Mouse (Mus musculus) cerebellum, adult 9-10 months (tissue): ENCODE data around the gene Olfr243.
"Not testable (repeated sequence)": the region's sequence is repeated elsewhere in the genome, so short reads cannot be mapped to it uniquely, and the experiment has no call there.

ENCODE experiments used
- DNase-seq: peaks from one replicate; pipeline ENCODE4 v3.0.0; 2022

Olfr243 gene

DNA sequence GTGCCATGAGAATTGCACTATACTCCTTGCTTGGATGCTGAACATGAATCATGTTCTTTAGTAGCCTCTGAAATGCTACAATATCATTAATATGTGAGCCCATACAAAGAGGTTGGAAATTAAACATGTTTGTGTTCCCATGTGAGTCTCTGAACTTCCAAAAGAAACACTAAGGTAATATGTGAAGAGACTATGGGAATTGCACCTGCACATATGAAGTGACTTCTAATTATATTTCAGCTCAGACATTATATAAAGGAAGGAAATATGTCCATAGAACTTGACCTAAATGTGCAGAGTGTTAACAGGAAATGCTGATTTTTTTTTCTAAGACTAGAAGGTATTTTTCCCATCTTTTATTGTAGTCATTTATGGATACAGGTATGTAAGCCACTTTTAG, at the start of gene Olfr243:
Gene Olfr243 (plus strand): TSS at position 301 of the 400 bp plus-strand sequence.
- DNase-seq: no peak

GRCm38 (mm10) chr7:103671091-103671490, 43.4 kb upstream of the Olfr243 start, which contains the start of gene Olfr624:
Gene Olfr624, minus strand, starts transcription at chr7:103671191.
- no peak for DNase-seq

GRCm38 (mm10) chr7:103682420-103682819, 32.1 kb upstream of the Olfr243 start, which contains the start of gene Olfr625-ps1:
Gene Olfr625-ps1, plus strand, starts transcription at chr7:103682720.
- DNase-seq: no peak

GRCm38 (mm10) chr7:103699469-103699868, 15.0 kb upstream of the Olfr243 start:
- DNase-seq: no peak

DNA sequence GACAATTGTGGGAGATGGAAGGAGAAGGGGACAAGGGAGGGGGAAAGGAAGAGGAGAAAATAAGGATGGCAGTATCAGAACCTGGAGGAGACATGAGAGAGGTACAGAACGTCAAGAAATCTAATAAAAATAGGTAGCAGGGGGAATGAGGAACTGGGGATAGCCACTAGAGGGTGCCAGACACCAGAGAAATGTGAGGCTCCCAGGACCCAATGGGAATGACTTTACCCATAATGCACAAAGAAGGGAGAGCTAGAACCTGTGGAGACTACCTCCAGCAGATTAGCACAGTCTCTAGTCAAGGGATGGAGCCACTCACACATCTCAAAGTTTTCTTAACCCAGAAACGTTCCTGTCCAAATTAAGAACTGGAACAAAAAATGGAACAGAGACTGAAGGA, 2.4 kb upstream of the Olfr243 start:
- DNase-seq: no peak

DNA sequence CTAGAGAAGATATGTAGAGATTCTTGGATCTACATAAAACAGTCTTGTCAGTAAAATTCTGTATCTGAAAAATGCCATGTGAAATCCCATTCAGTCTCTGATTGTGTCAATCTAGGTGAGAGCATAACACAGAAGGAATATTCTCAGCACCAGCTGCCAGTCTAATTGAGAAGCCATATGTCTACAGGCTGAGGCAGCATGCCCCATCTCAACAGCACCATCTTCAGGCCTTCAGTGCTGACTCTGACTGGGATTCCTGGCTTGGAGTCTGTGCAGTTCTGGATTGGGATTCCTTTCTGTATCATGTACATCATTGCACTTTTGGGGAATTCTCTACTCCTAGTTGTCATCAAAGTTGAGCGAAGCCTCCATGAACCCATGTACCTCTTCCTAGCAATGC, 1.9 kb downstream of the Olfr243 start:
- not testable (repeated sequence) for DNase-seq

- DNase-seq: no peak
Measured at GRCm38 (mm10) chr7:103730074-103730473, 15.6 kb downstream of the Olfr243 start, which contains the start of gene Olfr628. Gene Olfr628, plus strand, starts transcription at chr7:103730374.

GRCm38 (mm10) chr7:103744843-103745242, 30.4 kb downstream of the Olfr243 start, which contains the start of gene Olfr629:
Gene Olfr629, minus strand, starts transcription at chr7:103744943.
- DNase-seq: no peak

DNA sequence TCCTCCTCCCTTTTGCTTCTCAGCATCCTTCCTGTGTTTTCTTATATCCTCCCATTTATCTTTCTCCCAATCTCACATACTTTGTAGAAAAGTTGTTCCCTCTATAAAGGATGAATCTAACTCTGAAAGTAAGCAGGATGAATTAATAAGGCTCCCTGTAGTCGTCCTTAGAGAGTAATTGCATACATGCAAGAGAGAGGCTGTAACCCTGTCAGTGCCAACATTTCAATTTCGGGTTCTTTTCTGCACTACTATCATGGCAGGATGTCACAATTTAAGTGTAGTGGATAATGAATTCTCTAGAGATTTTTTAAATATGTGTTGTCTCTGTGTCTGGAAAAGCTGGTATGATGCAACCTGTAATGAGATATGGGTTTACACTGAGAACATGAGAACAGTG, 42.8 kb downstream of the Olfr243 start, which contains the start of gene Olfr630:
Gene Olfr630 (minus strand): TSS at position 101 of the 400 bp plus-strand sequence.
- DNase-seq: no peak

- not testable (repeated sequence) for DNase-seq
Measured at GRCm38 (mm10) chr7:103762212-103762611, 47.7 kb downstream of the Olfr243 start.

DNA sequence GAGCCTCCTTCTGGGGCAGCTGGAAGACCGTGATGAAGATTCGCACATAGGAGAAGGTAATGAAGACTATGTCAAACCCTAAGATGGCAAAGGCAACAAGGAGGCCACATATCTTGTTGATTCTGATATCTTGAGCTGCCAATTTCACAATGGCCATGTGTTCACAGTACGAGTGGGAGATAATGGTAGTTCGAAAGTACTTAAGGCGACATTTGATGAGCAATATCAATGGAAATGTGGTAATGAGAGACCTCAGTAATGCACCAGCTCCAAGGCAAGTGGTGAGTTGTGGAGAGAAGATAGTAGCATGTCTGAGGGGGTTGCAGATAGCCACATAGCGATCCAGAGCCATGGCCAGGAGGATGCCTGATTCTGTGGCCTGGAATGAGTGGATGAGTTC, 53.2 kb downstream of the Olfr243 start:
- not testable (repeated sequence) for DNase-seq
